Mouse (Mus musculus) bone marrow, adult 2 months (tissue): ENCODE measurements around the gene Tmem274. TPM values are rescaled to one million over a fixed set of nuclear protein-coding genes. Genes with fewer than 3 reads are reported as not detected.
A peak's percentile ranks its signal among the peaks of the same experiment; 100 is the strongest.

Source experiments
- H3K27ac ChIP-seq: fragments of 200-500 bp; 2 replicates; pipeline ENCODE4 v1.5.1; 2012; ENCODE audit warnings: low read depth, mild to moderate bottlenecking, control low read depth, inconsistent platforms, low read length; ENCODE audit not compliant: control insufficient read depth, poor library complexity, insufficient read depth
- H3K4me1 ChIP-seq: fragments of 200-500 bp; 2 replicates; pipeline ENCODE4 v1.6.1; 2011; ENCODE audit warnings: low read length; ENCODE audit not compliant: control insufficient read depth, insufficient read depth
- H3K4me3 ChIP-seq: fragments of 200-500 bp; replicated peaks from 2 replicates; pipeline ENCODE3; 2011; ENCODE audit warnings: mild to moderate bottlenecking, low read depth, low read length, control low read depth; ENCODE audit not compliant: control insufficient read depth
- CTCF ChIP-seq: fragments of 200-500 bp; IDR thresholded peaks from 2 replicates; pipeline ENCODE4 v1.5.1; 2011; ENCODE audit warnings: low read length, control low read depth; ENCODE audit not compliant: control insufficient read depth, insufficient read depth
- POLR2A ChIP-seq: fragments of 200-500 bp; IDR thresholded peaks from 2 replicates; pipeline ENCODE4 v1.6.1; 2011; ENCODE audit warnings: low read depth, mild to moderate bottlenecking, control low read depth, low read length, borderline replicate concordance; ENCODE audit not compliant: control insufficient read depth
- WGBS: fragments of 180-500 bp; shearing (Covaris S2); methylation state at CpG from one replicate; pipeline ENCODE4 v1.1.7; 2018; 5-methylcytosine and 5-hydroxymethylcytosine counted together
- polyA plus RNA-seq: library from polyadenylated mRNA; stranded (reverse); fragments of >200 nt; gene quantifications from 2 replicates; pipeline ENCODE4 v1.2.4, GENCODE M21; 2011; ENCODE audit warnings: low replicate concordance; ENCODE audit not compliant: missing spikeins, insufficient read depth, insufficient read length

Gene Tmem274
- polyA plus RNA-seq, 1 experiment = not detected

DNA sequence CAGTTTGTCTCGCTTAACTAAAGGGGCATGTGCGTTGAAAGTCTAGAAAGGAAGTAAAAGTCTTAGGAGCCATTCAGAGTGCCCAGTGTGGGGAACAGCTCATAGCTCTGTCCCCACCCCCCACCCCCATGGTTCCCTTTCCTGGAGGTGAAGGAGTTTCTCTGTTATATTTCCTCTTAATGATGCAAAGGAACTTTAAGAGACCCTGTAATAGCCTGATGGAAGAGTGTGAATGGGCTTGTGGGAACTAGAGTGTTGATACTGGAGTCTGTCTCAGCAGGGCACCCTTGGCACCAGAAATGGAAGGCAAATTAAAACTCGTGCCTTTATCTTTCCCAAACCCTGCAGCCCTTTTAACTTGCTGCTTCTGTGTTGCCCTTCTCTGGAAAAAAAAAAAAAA, 27.7 kb downstream of the Tmem274 start:
- Histone ChIP-seq H3K4me1 (no peaks in the 10 kb centered on the region), H3K27ac (no peak overlapping the region), H3K4me3 (no peak overlapping the region)
- 7% methylated on average over 3 of the region's 3 CpGs for WGBS
- TF ChIP-seq CTCF (no peak), POLR2A (no peak)

DNA sequence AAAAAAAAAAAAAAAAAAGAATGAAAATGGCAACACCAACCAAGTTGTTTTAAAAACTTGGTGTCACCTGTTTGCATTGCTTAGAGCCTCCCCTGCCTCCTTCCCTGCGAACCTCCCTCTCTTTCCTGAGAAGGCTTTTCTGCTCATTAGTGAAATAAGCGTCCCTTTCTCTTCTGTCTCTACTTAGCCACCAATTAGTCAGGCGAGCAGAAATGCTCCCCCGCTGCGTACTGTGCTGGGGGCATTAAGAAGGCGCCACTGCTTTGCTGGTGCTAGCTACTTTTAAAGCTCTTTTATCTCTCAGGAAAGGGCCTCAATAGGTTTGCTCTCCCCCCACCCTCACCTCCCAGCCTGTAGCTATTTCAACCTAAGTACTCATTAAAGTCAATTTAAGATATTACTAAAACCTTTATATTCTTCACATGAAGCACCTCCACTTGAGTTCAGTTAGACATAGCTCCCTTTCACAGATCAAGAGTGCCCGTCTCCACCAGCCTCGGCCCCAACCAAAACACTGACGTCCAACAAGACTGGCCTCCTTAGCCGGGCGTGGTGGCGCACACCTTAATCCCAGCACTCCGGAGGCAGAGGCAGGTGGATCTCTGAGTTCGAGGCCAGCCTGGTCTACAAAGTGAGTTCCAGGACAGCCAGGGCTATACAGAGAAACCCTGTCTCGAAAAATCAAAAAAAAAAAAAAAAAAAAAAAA, 28.2 kb downstream of the Tmem274 start:
- TF ChIP-seq POLR2A (no peak), CTCF (no peak)
- no peaks in the 10 kb centered on the region for H3K4me1 ChIP-seq
- whole genome bisulfite sequencing = 82% methylated on average over 15 of the region's 15 CpGs
- no peak overlapping the region for H3K27ac ChIP-seq
- H3K4me3 ChIP-seq = no peak overlapping the region

DNA sequence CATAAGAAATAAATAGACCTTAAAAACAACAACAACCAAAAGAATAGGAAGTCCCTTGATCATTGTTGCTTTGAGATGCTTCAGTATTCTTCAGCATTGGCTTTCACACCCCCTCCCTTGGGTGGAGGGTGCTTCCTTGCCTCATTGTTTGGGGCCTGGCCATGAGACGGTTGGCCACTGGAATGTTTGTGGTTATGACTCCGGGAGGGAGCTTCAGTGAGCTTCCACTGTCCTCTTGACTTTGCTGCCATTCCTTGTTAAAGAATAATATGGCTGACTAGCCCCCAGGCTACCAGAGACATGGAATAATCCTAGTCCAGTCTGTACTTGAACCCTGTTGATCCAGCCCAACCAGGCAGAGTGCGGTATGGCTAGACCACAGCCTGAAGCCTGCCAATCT, 29.7 kb downstream of the Tmem274 start:
- Histone ChIP-seq H3K4me3 (no peak overlapping the region), H3K4me1 (no peaks in the 10 kb centered on the region), H3K27ac (no peak overlapping the region)
- TF ChIP-seq CTCF = no peak
- TF ChIP-seq POLR2A = no peak
- WGBS = 73% methylated on average over 3 of the region's 3 CpGs

GRCm38 (mm10) chr4:149511221-149511646, 34.1 kb downstream of the Tmem274 start:
- TF ChIP-seq CTCF (no peak), POLR2A (no peak)
- H3K4me3 ChIP-seq = no peak overlapping the region
- no peak overlapping the region for H3K27ac ChIP-seq
- no peaks in the 10 kb centered on the region for H3K4me1 ChIP-seq
- 20% methylated on average over 6 of the region's 6 CpGs for WGBS

GRCm38 (mm10) chr4:149512072-149512471, 34.9 kb downstream of the Tmem274 start:
- TF ChIP-seq CTCF (no peak), POLR2A (no peak)
- no peaks in the 10 kb centered on the region for H3K4me1 ChIP-seq
- 84% methylated on average over 7 of the region's 7 CpGs for WGBS
- H3K27ac ChIP-seq = no peak overlapping the region
- no peak overlapping the region for H3K4me3 ChIP-seq

GRCm38 (mm10) chr4:149515706-149516105, 38.5 kb downstream of the Tmem274 start:
- TF ChIP-seq CTCF (no peak), POLR2A (no peak)
- peaks cover 1% of the 10 kb centered on the region; the same call in 1 of the 2 replicates for H3K4me1 ChIP-seq
- no peak overlapping the region for H3K27ac ChIP-seq
- no peak overlapping the region for H3K4me3 ChIP-seq
- 87% methylated on average over 5 of the region's 5 CpGs for WGBS

GRCm38 (mm10) chr4:149517868-149518340, 40.7 kb downstream of the Tmem274 start, which contains the start of gene Ctnnbip1:
Gene Ctnnbip1, plus strand, starts transcription at chr4:149518236.
- peaks cover 1% of the 10 kb centered on the region; the same call in 1 of the 2 replicates for H3K4me1 ChIP-seq
- TF ChIP-seq CTCF (no peak), POLR2A (peak; percentile 7; the same call in 1 of the 2 replicates)
- H3K4me3 ChIP-seq = peak within 1 kb of the TSS; percentile 30
- no peak within 1 kb of the TSS; the same call in 1 of the 2 replicates for H3K27ac ChIP-seq
- under 1% methylated on average over 45 of the region's 46 CpGs for WGBS

DNA sequence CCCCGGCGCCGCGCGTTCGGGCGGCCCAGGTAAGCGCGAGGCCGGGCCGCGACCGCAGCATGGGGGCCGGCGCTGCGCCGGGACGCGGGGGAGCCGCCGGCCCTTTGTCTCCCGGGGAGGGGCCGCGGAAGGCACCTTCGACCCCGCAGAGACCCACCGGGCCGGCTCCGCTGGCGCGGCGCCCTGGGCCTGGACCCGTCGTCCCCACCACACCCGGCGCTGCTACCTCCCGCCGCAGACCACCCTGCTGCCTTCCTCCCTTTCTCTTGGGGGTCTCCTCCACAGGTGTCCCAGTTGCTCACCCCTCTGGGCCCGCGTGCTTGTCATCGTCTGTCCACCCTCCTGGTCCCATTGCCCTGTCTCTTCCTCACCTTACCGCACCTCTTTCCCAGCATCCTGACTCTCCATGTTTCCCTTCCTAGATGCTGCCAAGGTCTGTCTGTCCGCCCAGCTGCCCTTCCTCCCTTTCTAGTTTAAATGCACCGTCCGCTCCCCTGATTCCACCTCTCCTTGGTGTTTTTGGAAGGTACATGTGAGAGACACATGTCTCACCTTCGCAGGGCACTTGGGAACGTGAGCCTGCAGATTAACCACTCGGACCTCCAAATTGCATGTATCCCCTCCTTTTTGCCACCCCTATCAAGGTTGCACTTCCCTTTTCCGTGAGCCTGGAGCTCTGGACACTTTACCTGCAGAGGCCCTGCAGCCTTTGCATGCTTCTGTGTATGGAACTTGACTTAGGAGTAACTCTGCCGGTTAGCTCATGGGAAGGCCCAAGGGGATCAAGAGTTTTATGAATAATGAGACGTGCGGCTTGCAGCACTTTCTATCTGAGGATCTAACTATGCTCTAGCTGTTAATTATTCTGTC, 41.4 kb downstream of the Tmem274 start:
- Histone ChIP-seq H3K4me3 (peak overlapping the region; percentile 24), H3K27ac (no peak overlapping the region; the same call in 1 of the 2 replicates), H3K4me1 (peaks cover 1% of the 10 kb centered on the region; the same call in 1 of the 2 replicates)
- WGBS = 7% methylated on average over 52 of the region's 52 CpGs
- TF ChIP-seq CTCF (no peak), POLR2A (no peak)
